Mouse (Mus musculus) hindbrain, embryonic 14.5 days (tissue): ENCODE results near the gene Apoh. TPM values are rescaled to one million over a fixed set of nuclear protein-coding genes. Genes with fewer than 3 reads are reported as not detected.

ENCODE experiments used
- ATAC-seq: fragments of 200-750 bp; cut with Nextera tagmentation; 2 replicates; pipeline ENCODE4 v1.8.0; 2017; ENCODE audit warnings: moderate number of reproducible peaks, mild to moderate bottlenecking, moderate TSS enrichment, moderate library complexity; ENCODE audit not compliant: low FRiP score
- DNase-seq: peaks from one replicate; pipeline ENCODE4 v3.0.0-alpha.2; 2015; ENCODE audit warnings: low spot score
- H3K27ac ChIP-seq: fragments of 300-500 bp; sonication (generic); 2 replicates; pipeline ENCODE4 v1.5.1; 2014; ENCODE audit warnings: mild to moderate bottlenecking, moderate library complexity
- H3K27me3 ChIP-seq: fragments of 300-500 bp; sonication (generic); 2 replicates; pipeline ENCODE4 v1.6.1; 2014; ENCODE audit warnings: mild to moderate bottlenecking, low read length, mixed read lengths; ENCODE audit not compliant: control insufficient read depth, insufficient read depth
- H3K36me3 ChIP-seq: fragments of 300-500 bp; sonication (generic); replicated peaks from 2 replicates; pipeline ENCODE4 v1.6.1; 2014; ENCODE audit not compliant: control insufficient read depth, insufficient read depth
- H3K4me1 ChIP-seq: fragments of 300-500 bp; sonication (generic); replicated peaks from 2 replicates; pipeline ENCODE4 v1.6.1; 2014; ENCODE audit warnings: antibody characterized with exemption, low read length, mixed read lengths; ENCODE audit not compliant: control insufficient read depth, insufficient read depth
- H3K4me2 ChIP-seq: fragments of 300-500 bp; sonication (generic); replicated peaks from 2 replicates; pipeline ENCODE4 v1.6.1; 2014; ENCODE audit warnings: mild to moderate bottlenecking, moderate library complexity
- H3K4me3 ChIP-seq: fragments of 300-500 bp; sonication (generic); replicated peaks from 2 replicates; pipeline ENCODE4 v1.5.1; 2014; ENCODE audit warnings: mild to moderate bottlenecking, low read length
- H3K9ac ChIP-seq: fragments of 300-500 bp; sonication (generic); 2 replicates; pipeline ENCODE4 v1.6.1; 2014
- H3K9me3 ChIP-seq: fragments of 300-500 bp; sonication (generic); 2 replicates; pipeline ENCODE4 v1.6.1; 2016; ENCODE audit warnings: low read length; ENCODE audit not compliant: control insufficient read depth
- WGBS: fragments of 180-500 bp; shearing (Covaris S2); extraction: QIAGEN DNeasy Blood & Tissue Kit; methylation state at CpG from one replicate; pipeline ENCODE4 v1.1.7; 2014; 5-methylcytosine and 5-hydroxymethylcytosine counted together
- polyA plus RNA-seq: library from polyadenylated mRNA; unstranded; fragments of >200 nt; fragmentation: Nextera tagmentation; extraction: Ambion mirVana; gene quantifications from 2 replicates; pipeline ENCODE4 v1.2.1, GENCODE M21; 2014

Apoh gene
- polyA plus RNA-seq, result 0.59 TPM in 1 of 2 replicates, not detected in the other

DNA sequence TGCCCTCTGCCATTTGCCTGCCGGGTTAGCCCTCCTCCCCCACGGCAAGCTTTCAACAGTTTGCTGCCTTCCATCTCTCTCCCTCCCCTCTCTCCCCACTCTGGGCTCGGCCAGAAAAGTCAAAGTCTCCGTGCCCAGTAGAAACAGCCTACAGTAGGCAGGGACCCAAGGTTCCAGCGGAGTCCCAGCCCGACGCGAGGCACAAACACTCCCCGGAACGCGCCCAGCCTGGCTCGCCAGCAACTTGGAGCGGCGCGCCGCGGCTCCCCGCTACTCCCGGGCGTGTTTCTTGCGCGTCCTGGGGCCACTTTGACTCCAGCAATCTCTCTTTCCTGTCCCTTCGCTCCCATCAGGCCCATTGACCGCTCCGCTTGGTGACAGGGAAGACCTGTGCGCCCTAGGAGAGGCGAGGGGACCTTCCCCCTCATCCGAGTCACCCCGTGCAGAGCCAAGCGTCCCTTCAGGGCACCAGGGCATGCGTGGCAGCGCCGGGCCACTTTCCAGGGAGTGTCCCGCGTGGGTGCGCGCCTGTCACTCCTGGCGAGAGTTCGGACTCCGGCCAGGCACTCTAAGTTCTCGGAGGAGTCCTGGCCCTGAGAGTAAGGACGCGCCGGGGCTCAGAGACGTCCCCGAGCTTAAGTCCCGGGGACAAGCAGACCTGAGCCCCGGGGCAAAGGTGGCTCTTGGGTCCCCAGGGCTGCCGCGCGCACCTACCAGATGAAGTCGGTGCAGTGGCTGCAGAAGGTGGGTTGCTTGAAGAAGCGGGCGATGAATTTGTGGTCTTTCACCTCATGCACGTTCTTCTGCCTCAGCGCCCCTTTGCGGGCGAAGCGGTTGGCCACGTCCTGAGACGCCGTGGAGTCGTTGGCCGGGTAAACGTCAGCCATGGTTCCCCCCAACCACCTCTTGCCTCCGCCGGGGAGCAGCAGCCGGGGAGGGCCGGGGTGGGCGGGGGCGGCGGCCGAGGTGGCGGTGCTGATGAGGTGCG, at the start of gene Apoh:
Gene Apoh, plus strand, starts transcription at position 574 of the 988 bp plus-strand sequence.
- Histone ChIP-seq H3K27me3 (no peaks in the 10 kb centered on the region), H3K27ac (peak within 1 kb of the TSS; percentile 88), H3K4me1 (peaks cover 14% of the 10 kb centered on the region), H3K9ac (peak within 1 kb of the TSS; percentile 82), H3K4me2 (peak within 1 kb of the TSS; percentile 98), H3K9me3 (no peaks in the 10 kb centered on the region), H3K36me3 (peaks cover 9% of the 10 kb centered on the region; the same call in 1 of the 2 replicates), H3K4me3 (peak within 1 kb of the TSS; percentile 71)
- DNase-seq (no peak), ATAC-seq (peak; percentile 79)
- under 1% methylated on average over 72 of the region's 75 CpGs for WGBS

DNA sequence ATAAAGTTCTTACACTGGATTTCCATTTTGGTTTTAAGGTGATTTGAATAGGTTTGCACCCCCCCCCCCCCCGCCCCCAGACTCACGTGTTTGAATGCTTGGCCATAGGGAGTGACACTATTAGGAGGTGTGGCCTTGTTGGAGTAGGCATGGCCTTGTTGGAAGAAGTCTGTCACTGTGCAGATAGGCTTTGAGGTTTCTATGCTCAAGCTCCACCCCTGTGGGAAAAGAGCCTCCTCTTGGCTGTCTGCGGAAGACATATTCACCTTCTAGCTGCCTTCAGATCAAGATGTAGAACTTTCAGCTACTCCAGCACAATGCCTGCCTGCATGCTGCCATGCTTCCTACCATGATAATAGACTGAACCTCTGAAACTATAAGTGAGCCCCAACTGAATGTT, 49.3 kb upstream of the Apoh start:
- Histone ChIP-seq H3K9ac (no peak overlapping the region), H3K27me3 (no peaks in the 10 kb centered on the region), H3K4me2 (no peak overlapping the region), H3K36me3 (no peaks in the 10 kb centered on the region), H3K9me3 (no peaks in the 10 kb centered on the region), H3K4me3 (no peak overlapping the region), H3K4me1 (0 out of 2 replicates have a peak, but pooled peaks cover 3% of the 10 kb centered on the region), H3K27ac (no peak overlapping the region)
- no peak for DNase-seq
- no peak for ATAC-seq
- WGBS, result 76% methylated on average over 3 of the region's 3 CpGs

DNA sequence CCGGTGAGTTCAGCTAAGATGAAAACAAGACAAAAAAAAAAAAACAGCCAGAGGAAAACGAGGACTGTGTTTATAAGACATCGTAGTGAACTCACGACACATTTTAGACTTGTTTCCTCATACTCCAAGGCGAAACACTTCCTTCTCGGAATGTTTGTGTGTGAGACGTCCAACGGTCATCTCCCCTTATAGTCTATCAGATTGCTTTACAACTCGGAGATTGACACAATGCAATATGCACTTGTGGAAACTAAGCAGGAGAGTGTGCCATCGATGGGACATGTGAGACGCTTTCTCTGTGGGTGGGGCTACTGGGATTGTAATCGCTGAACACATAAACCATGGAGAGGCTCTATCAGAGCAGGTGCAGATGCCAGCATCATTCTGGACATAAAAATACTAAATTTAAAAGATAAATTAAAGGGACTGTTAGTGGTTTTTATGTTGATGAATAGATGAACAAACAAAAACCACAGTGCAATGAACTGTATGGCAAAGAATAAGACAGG, 48.8 kb upstream of the Apoh start:
- Histone ChIP-seq H3K4me2 (no peak overlapping the region), H3K27me3 (no peaks in the 10 kb centered on the region), H3K4me1 (0 out of 2 replicates have a peak, but pooled peaks cover 3% of the 10 kb centered on the region), H3K4me3 (no peak overlapping the region), H3K9me3 (no peaks in the 10 kb centered on the region), H3K27ac (no peak overlapping the region), H3K9ac (no peak overlapping the region), H3K36me3 (no peaks in the 10 kb centered on the region)
- DNase-seq, result no peak
- no peak for ATAC-seq
- WGBS, result 93% methylated on average over 12 of the region's 12 CpGs

DNA sequence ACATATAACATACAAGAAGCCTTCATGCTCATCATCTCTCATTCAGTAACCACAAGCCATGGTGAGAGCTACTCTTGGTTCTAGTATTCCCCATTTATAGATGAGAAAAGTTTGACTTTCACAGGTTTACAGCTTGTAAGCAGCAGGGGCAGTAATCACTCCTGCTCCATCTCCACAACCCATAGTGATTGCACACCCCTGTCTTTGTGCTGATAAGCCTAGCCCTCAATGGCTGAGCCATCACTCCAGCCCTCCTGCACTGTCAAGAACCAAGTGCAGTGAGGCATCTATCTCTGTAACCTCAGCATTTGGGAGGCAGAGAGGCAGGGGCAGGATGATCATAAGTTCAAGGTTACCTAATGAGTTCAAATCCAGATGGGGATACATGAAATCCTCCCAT, 47.8 kb upstream of the Apoh start:
- Histone ChIP-seq H3K9ac (no peak overlapping the region), H3K27ac (no peak overlapping the region), H3K36me3 (no peaks in the 10 kb centered on the region), H3K4me1 (0 out of 2 replicates have a peak, but pooled peaks cover 3% of the 10 kb centered on the region), H3K4me3 (no peak overlapping the region), H3K4me2 (no peak overlapping the region), H3K27me3 (no peaks in the 10 kb centered on the region), H3K9me3 (no peaks in the 10 kb centered on the region)
- DNase-seq (no peak), ATAC-seq (no peak)

DNA sequence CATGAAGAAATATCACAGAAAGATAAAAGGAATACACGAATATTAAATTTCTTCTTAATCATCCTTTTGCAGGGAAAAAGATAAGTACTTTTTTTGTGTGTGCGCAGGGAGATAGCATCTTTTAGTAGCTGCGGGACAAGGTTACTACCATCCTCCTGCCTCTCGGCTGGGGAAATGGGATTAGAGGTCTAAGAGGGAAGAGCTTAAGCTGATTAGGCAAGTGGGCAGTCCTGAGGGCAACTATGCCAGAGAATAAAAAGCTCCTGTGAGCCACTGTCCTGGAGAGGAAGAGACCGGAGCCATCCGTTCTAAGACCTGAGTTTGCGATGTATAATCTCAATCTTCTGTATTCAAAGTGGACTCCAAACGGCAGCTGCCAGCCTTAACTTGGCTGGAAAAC, 45.2 kb upstream of the Apoh start:
- H3K4me2 ChIP-seq, result no peak overlapping the region
- no peak overlapping the region for H3K4me3 ChIP-seq
- no peak for ATAC-seq
- no peaks in the 10 kb centered on the region for H3K9me3 ChIP-seq
- no peak for DNase-seq
- H3K27me3 ChIP-seq, result no peaks in the 10 kb centered on the region
- H3K27ac ChIP-seq, result no peak overlapping the region
- 68% methylated on average over 8 of the region's 8 CpGs for WGBS
- peaks cover 3% of the 10 kb centered on the region; the same call in 1 of the 2 replicates for H3K4me1 ChIP-seq
- H3K36me3 ChIP-seq, result no peaks in the 10 kb centered on the region
- H3K9ac ChIP-seq, result no peak overlapping the region

DNA sequence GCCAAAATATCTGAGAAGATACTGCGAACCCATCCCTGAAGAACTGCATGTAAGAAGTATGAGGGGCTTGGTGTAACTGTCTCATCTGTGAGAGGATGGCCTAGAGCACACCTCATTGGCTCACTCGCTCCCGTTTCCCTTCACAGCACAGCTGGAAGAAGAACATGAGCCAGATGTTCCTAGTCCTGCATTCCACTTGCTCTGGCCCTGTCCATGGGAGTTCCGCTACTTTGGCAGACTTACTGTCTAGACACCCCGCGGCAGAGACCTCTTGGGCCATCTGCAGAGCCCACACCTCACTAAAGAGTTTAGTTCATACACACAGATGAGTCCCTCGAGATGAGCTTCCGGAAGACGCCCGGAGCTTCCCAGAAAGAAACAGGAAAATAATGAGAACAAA, 43.2 kb upstream of the Apoh start:
- Histone ChIP-seq H3K27me3 (no peaks in the 10 kb centered on the region), H3K36me3 (no peaks in the 10 kb centered on the region), H3K4me3 (no peak overlapping the region), H3K4me1 (peaks cover 3% of the 10 kb centered on the region; the same call in 1 of the 2 replicates), H3K9me3 (no peaks in the 10 kb centered on the region), H3K9ac (no peak overlapping the region), H3K4me2 (no peak overlapping the region), H3K27ac (no peak overlapping the region)
- ATAC-seq (no peak), DNase-seq (no peak)
- 80% methylated on average over 10 of the region's 10 CpGs for WGBS

DNA sequence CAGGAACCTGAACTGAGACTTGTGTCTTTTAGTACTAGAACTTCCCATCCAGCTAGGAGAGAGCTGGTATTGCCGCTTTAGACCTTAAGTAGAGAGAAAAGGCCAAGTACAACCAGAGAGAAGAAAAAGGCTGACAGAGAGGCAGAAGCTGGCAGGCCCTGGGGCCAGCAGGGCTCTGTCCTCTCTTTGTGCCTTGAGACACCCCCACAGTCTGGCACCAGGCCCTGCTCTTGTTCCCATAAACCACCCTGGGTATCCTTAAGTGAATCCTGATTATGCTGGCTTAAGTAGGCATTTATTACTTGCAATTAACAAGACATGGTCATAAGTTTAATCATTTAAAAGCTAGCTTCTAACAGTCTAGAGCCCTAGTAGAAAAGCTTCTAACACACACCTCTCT, 42.7 kb upstream of the Apoh start:
- 87% methylated on average over 1 of the region's 1 CpGs for WGBS
- H3K27ac ChIP-seq, result no peak overlapping the region
- no peak overlapping the region for H3K9ac ChIP-seq
- no peak overlapping the region for H3K4me2 ChIP-seq
- no peaks in the 10 kb centered on the region for H3K27me3 ChIP-seq
- H3K4me1 ChIP-seq, result peaks cover 3% of the 10 kb centered on the region; the same call in 1 of the 2 replicates
- H3K9me3 ChIP-seq, result no peaks in the 10 kb centered on the region
- no peak overlapping the region for H3K4me3 ChIP-seq
- no peak for DNase-seq
- no peaks in the 10 kb centered on the region for H3K36me3 ChIP-seq
- no peak for ATAC-seq

DNA sequence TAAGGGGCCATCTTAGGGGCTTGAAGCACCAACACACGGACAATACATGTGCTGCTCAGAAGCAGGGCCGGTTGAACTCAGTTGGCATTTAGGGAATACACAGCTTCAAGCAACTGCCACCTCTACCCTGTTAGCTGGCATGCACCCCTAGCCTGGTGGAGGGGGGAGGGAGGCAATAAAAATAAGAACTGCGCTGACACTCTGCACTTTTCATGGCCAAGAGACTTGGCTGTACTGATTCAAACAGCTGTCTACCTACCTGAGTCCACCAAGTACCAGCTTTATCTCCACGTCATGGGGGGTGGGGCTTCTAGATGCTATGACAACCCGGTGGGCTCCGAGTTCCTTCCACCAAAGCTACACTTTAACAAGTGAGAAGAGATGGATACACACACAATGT, 42.1 kb upstream of the Apoh start:
- DNase-seq (no peak), ATAC-seq (no peak)
- Histone ChIP-seq H3K4me3 (no peak overlapping the region), H3K27ac (no peak overlapping the region), H3K9ac (no peak overlapping the region), H3K27me3 (no peaks in the 10 kb centered on the region), H3K4me2 (no peak overlapping the region), H3K9me3 (no peaks in the 10 kb centered on the region), H3K36me3 (no peaks in the 10 kb centered on the region), H3K4me1 (peaks cover 3% of the 10 kb centered on the region; the same call in 1 of the 2 replicates)
- WGBS, result 90% methylated on average over 6 of the region's 6 CpGs

DNA sequence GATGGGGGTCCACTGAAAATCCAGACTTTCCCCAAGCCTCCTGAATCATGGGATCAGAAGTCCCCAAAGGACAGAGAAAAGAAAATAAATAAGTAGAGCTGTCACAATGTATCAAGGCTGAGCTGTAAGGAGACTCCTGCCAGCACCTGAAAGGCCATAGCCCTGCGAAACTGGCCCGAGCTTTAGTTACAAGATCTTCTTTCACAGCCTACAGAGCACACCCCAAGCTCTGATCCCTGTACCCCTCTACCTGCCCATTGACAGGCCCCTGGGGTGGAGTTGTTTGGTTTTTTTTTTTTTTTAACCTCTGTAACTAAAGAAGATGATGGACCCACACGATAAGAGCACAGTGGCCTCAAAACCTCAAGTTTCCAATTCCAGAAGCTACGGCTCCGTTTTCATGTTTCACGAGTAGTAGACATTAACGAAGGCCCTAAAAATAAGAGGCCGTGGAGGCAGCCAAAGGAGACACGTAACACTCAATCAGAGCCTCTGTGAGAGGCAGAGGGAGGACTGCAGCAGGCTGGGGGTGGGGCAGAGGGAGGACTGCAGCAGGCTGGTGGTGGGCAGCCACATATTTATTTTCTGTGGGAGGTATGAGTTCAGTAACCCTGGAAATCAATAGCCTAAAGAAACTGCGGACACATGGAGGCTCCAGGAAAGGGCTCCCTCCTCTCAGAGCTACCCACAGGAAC, 41.2 kb upstream of the Apoh start:
- Histone ChIP-seq H3K27ac (no peak overlapping the region), H3K4me1 (peaks cover 6% of the 10 kb centered on the region; the same call in 1 of the 2 replicates), H3K36me3 (no peaks in the 10 kb centered on the region), H3K9ac (no peak overlapping the region), H3K4me3 (no peak overlapping the region), H3K27me3 (no peaks in the 10 kb centered on the region), H3K9me3 (no peaks in the 10 kb centered on the region), H3K4me2 (no peak overlapping the region)
- ATAC-seq (no peak), DNase-seq (no peak)
- 79% methylated on average over 10 of the region's 10 CpGs for WGBS
